Mouse (Mus musculus): ENCODE measurements at regions not wholly inside any gene's neighbourhood (a gene's known extent, or its start where the extent isn't known, plus 50 kb on each side); places are given as distances from the start of the nearest gene placed in this dataset.

- DNase-seq (ENCODE audit: low spot score): no peak
- Histone ChIP-seq H3K9me3 (replicated peaks) (no peaks in the 10 kb centered on the region), H3K4me3 (ENCODE audit: low read depth, low read length) (no peak overlapping the region), H3K27me3 (ENCODE audit: insufficient read depth, low read length) (no peaks in the 10 kb centered on the region), H3K4me1 (ENCODE audit: insufficient read depth, low read depth, low read length) (no peaks in the 10 kb centered on the region), H3K36me3 (replicated peaks) (no peaks in the 10 kb centered on the region)
- no peak for ATAC-seq (ENCODE audit: extremely low read depth, insufficient number of reproducible peaks, low FRiP score, poor library complexity, severe bottlenecking)
- no peak for TF ChIP-seq GATA1 (IDR thresholded peaks at IDR 0.05; ENCODE audit: borderline replicate concordance, low read length)
- TF ChIP-seq CTCF (IDR thresholded peaks at IDR 0.05; ENCODE audit: low read depth, low read length): no peak
- no peak for TF ChIP-seq POLR2AphosphoS5 (IDR thresholded peaks at IDR 0.05; ENCODE audit: insufficient replicate concordance, low read depth, low read length)
- no peak for TF ChIP-seq GATA2 (IDR thresholded peaks at IDR 0.05; ENCODE audit: borderline replicate concordance, low read depth, low read length)
- TF ChIP-seq TAL1 (conservative IDR thresholded peaks at IDR 0.05; ENCODE audit: low read depth, low read length): no peak
Observed at GRCm38 (mm10) chr14:48906956-48907355, 158.9 kb upstream of the Ap5m1 start.

GRCm38 (mm10) chr14:48904576-48904975 lies 161.3 kb upstream of the Ap5m1 start:
- Histone ChIP-seq H3K4me3 (ENCODE audit: low read depth, low read length) (no peak overlapping the region), H3K4me1 (ENCODE audit: insufficient read depth, low read depth, low read length) (no peaks in the 10 kb centered on the region), H3K27me3 (ENCODE audit: insufficient read depth, low read length) (no peaks in the 10 kb centered on the region), H3K9me3 (replicated peaks) (no peaks in the 10 kb centered on the region), H3K36me3 (replicated peaks) (no peaks in the 10 kb centered on the region)
- DNase-seq (ENCODE audit: low spot score) (no peak), ATAC-seq (ENCODE audit: extremely low read depth, insufficient number of reproducible peaks, low FRiP score, poor library complexity, severe bottlenecking) (no peak)
- no peak for TF ChIP-seq GATA1 (IDR thresholded peaks at IDR 0.05; ENCODE audit: borderline replicate concordance, low read length)
- no peak for TF ChIP-seq GATA2 (IDR thresholded peaks at IDR 0.05; ENCODE audit: borderline replicate concordance, low read depth, low read length)
- TF ChIP-seq TAL1 (conservative IDR thresholded peaks at IDR 0.05; ENCODE audit: low read depth, low read length): no peak
- TF ChIP-seq POLR2AphosphoS5 (IDR thresholded peaks at IDR 0.05; ENCODE audit: insufficient replicate concordance, low read depth, low read length): no peak
- no peak for TF ChIP-seq CTCF (IDR thresholded peaks at IDR 0.05; ENCODE audit: low read depth, low read length)

GRCm38 (mm10) chr14:48903526-48903925 lies 162.4 kb upstream of the Ap5m1 start:
- no peaks in the 10 kb centered on the region for H3K36me3 ChIP-seq (replicated peaks)
- TF ChIP-seq GATA2 (IDR thresholded peaks at IDR 0.05; ENCODE audit: borderline replicate concordance, low read depth, low read length): no peak
- TF ChIP-seq TAL1 (conservative IDR thresholded peaks at IDR 0.05; ENCODE audit: low read depth, low read length): no peak
- TF ChIP-seq CTCF (IDR thresholded peaks at IDR 0.05; ENCODE audit: low read depth, low read length): no peak
- no peak for TF ChIP-seq GATA1 (IDR thresholded peaks at IDR 0.05; ENCODE audit: borderline replicate concordance, low read length)
- TF ChIP-seq POLR2AphosphoS5 (IDR thresholded peaks at IDR 0.05; ENCODE audit: insufficient replicate concordance, low read depth, low read length): no peak
- no peak for ATAC-seq (ENCODE audit: extremely low read depth, insufficient number of reproducible peaks, low FRiP score, poor library complexity, severe bottlenecking)
- no peak for DNase-seq (ENCODE audit: low spot score)
- no peaks in the 10 kb centered on the region for H3K27me3 ChIP-seq (ENCODE audit: insufficient read depth, low read length)
- no peak overlapping the region for H3K4me3 ChIP-seq (ENCODE audit: low read depth, low read length)
- no peaks in the 10 kb centered on the region for H3K4me1 ChIP-seq (ENCODE audit: insufficient read depth, low read depth, low read length)
- no peaks in the 10 kb centered on the region for H3K9me3 ChIP-seq (replicated peaks)

GRCm38 (mm10) chr14:48900201-48900600 lies 165.7 kb upstream of the Ap5m1 start:
- no peak for DNase-seq (ENCODE audit: low spot score)
- H3K27me3 ChIP-seq (ENCODE audit: insufficient read depth, low read length): no peaks in the 10 kb centered on the region
- no peaks in the 10 kb centered on the region for H3K4me1 ChIP-seq (ENCODE audit: insufficient read depth, low read depth, low read length)
- no peak for ATAC-seq (ENCODE audit: extremely low read depth, insufficient number of reproducible peaks, low FRiP score, poor library complexity, severe bottlenecking)
- no peak overlapping the region for H3K4me3 ChIP-seq (ENCODE audit: low read depth, low read length)
- no peak for TF ChIP-seq POLR2AphosphoS5 (IDR thresholded peaks at IDR 0.05; ENCODE audit: insufficient replicate concordance, low read depth, low read length)
- no peak for TF ChIP-seq CTCF (IDR thresholded peaks at IDR 0.05; ENCODE audit: low read depth, low read length)
- TF ChIP-seq GATA1 (IDR thresholded peaks at IDR 0.05; ENCODE audit: borderline replicate concordance, low read length): no peak
- no peak for TF ChIP-seq TAL1 (conservative IDR thresholded peaks at IDR 0.05; ENCODE audit: low read depth, low read length)
- no peak for TF ChIP-seq GATA2 (IDR thresholded peaks at IDR 0.05; ENCODE audit: borderline replicate concordance, low read depth, low read length)
- H3K36me3 ChIP-seq (replicated peaks): no peaks in the 10 kb centered on the region
- no peaks in the 10 kb centered on the region for H3K9me3 ChIP-seq (replicated peaks)

GRCm38 (mm10) chr14:48897140-48897539 lies 168.8 kb upstream of the Ap5m1 start:
- ATAC-seq (ENCODE audit: extremely low read depth, insufficient number of reproducible peaks, low FRiP score, poor library complexity, severe bottlenecking): no peak
- H3K4me1 ChIP-seq (ENCODE audit: insufficient read depth, low read depth, low read length): no peaks in the 10 kb centered on the region
- no peaks in the 10 kb centered on the region for H3K36me3 ChIP-seq (replicated peaks)
- no peaks in the 10 kb centered on the region for H3K9me3 ChIP-seq (replicated peaks)
- TF ChIP-seq CTCF (IDR thresholded peaks at IDR 0.05; ENCODE audit: low read depth, low read length): no peak
- no peak for TF ChIP-seq GATA1 (IDR thresholded peaks at IDR 0.05; ENCODE audit: borderline replicate concordance, low read length)
- TF ChIP-seq POLR2AphosphoS5 (IDR thresholded peaks at IDR 0.05; ENCODE audit: insufficient replicate concordance, low read depth, low read length): no peak
- DNase-seq (ENCODE audit: low spot score): no peak
- 0 out of 2 replicates have a peak, but pooled peaks cover 3% of the 10 kb centered on the region for H3K27me3 ChIP-seq (ENCODE audit: insufficient read depth, low read length)
- H3K4me3 ChIP-seq (ENCODE audit: low read depth, low read length): no peak overlapping the region

DNA sequence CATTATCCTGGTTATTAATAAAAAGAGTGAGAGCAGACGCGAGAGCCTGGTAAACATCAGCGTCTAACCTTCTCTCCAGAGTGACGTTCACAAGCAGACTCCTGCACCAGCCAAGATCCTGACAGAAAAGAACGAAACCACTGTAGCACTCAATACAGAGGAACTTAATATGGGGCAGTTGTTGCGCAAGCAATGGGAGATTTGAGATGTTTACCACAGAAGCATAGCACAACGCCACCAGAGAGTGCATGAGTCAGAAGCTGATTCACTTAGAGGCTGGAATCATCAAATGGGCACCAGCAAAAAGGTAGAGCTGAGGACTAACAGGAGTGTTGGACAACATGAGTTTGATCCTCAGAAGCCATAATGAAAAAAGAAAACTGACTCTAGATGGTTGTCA lies 169.7 kb upstream of the Ap5m1 start:
- no peaks in the 10 kb centered on the region for H3K4me1 ChIP-seq (ENCODE audit: insufficient read depth, low read depth, low read length)
- H3K9me3 ChIP-seq (replicated peaks): no peaks in the 10 kb centered on the region
- DNase-seq (ENCODE audit: low spot score) (no peak), ATAC-seq (ENCODE audit: extremely low read depth, insufficient number of reproducible peaks, low FRiP score, poor library complexity, severe bottlenecking) (no peak)
- no peaks in the 10 kb centered on the region for H3K36me3 ChIP-seq (replicated peaks)
- H3K27me3 ChIP-seq (ENCODE audit: insufficient read depth, low read length): 0 out of 2 replicates have a peak, but pooled peaks cover 5% of the 10 kb centered on the region
- no peak overlapping the region for H3K4me3 ChIP-seq (ENCODE audit: low read depth, low read length)
- TF ChIP-seq TAL1 (conservative IDR thresholded peaks at IDR 0.05; ENCODE audit: low read depth, low read length): no peak
- no peak for TF ChIP-seq CTCF (IDR thresholded peaks at IDR 0.05; ENCODE audit: low read depth, low read length)
- TF ChIP-seq GATA1 (IDR thresholded peaks at IDR 0.05; ENCODE audit: borderline replicate concordance, low read length): no peak
- TF ChIP-seq GATA2 (IDR thresholded peaks at IDR 0.05; ENCODE audit: borderline replicate concordance, low read depth, low read length): no peak
- no peak for TF ChIP-seq POLR2AphosphoS5 (IDR thresholded peaks at IDR 0.05; ENCODE audit: insufficient replicate concordance, low read depth, low read length)
